Mouse (Mus musculus) adrenal gland, postnatal 4 days (tissue): ENCODE results near the gene Mgat4a. TPM values are rescaled to one million over a fixed set of nuclear protein-coding genes. Genes with fewer than 3 reads are reported as not detected.

Source experiments
- DNase-seq, 2 experiments: peaks; one replicate each; pipeline ENCODE4 v3.0.0; 2021 to 2022; ENCODE audit warnings: low spot score in 2 of 2, mixed read lengths in 2 of 2
- total RNA-seq, 2 experiments: library from RNA; stranded (reverse); gene quantifications; 2 replicates each; pipeline ENCODE4 v1.2.3; 2021

Mgat4a gene
- total RNA-seq, 2 experiments from 2014 or later = 7.9 to 12.6 TPM

- no peak for DNase-seq
Observed at GRCm38 (mm10) chr1:37496591-37497280, 44.1 kb downstream of the Mgat4a start.

- DNase-seq = no peak
Observed at GRCm38 (mm10) chr1:37495698-37496321, 45.0 kb downstream of the Mgat4a start.

GRCm38 (mm10) chr1:37495104-37495503, 45.7 kb downstream of the Mgat4a start:
- DNase-seq = no peak

GRCm38 (mm10) chr1:37491672-37492071, 49.1 kb downstream of the Mgat4a start:
- DNase-seq = no peak

GRCm38 (mm10) chr1:37490691-37491212, 50.1 kb downstream of the Mgat4a start:
- no peak for DNase-seq

GRCm38 (mm10) chr1:37488531-37488930, 52.3 kb downstream of the Mgat4a start:
- DNase-seq = no peak

- DNase-seq = no peak
Observed at GRCm38 (mm10) chr1:37486994-37487393, 53.8 kb downstream of the Mgat4a start.

- no peak for DNase-seq
Observed at GRCm38 (mm10) chr1:37486439-37486838, 54.4 kb downstream of the Mgat4a start.

GRCm38 (mm10) chr1:37484612-37485011, 56.2 kb downstream of the Mgat4a start:
- no peak for DNase-seq

- DNase-seq = no peak
Observed at GRCm38 (mm10) chr1:37481331-37481730, 59.5 kb downstream of the Mgat4a start.

GRCm38 (mm10) chr1:37480731-37481130, 60.1 kb downstream of the Mgat4a start:
- DNase-seq = no peak

GRCm38 (mm10) chr1:37479759-37480158, 61.1 kb downstream of the Mgat4a start:
- no peak for DNase-seq

- DNase-seq = no peak
Observed at GRCm38 (mm10) chr1:37479074-37479473, 61.7 kb downstream of the Mgat4a start.

- DNase-seq = no peak
Observed at GRCm38 (mm10) chr1:37478416-37478815, 62.4 kb downstream of the Mgat4a start.

GRCm38 (mm10) chr1:37477928-37478327, 62.9 kb downstream of the Mgat4a start:
- DNase-seq = no peak

GRCm38 (mm10) chr1:37477250-37477649, 63.6 kb downstream of the Mgat4a start:
- no peak for DNase-seq

- DNase-seq = no peak
Observed at GRCm38 (mm10) chr1:37475312-37475711, 65.5 kb downstream of the Mgat4a start.

GRCm38 (mm10) chr1:37474634-37475190, 66.1 kb downstream of the Mgat4a start:
- DNase-seq = no peak

GRCm38 (mm10) chr1:37474046-37474445, 66.8 kb downstream of the Mgat4a start:
- no peak for DNase-seq

- no peak for DNase-seq
Observed at GRCm38 (mm10) chr1:37473251-37473650, 67.6 kb downstream of the Mgat4a start.

GRCm38 (mm10) chr1:37471179-37472148, 69.4 kb downstream of the Mgat4a start:
- no peak for DNase-seq
